Mouse (Mus musculus): Measurements from ENCODE around the gene Topors. TPM values are rescaled to one million over a fixed set of nuclear protein-coding genes. Genes with fewer than 3 reads are reported as not detected.

Gene Topors
- polyA plus RNA-seq, 1 experiment = 6.7 TPM

DNA sequence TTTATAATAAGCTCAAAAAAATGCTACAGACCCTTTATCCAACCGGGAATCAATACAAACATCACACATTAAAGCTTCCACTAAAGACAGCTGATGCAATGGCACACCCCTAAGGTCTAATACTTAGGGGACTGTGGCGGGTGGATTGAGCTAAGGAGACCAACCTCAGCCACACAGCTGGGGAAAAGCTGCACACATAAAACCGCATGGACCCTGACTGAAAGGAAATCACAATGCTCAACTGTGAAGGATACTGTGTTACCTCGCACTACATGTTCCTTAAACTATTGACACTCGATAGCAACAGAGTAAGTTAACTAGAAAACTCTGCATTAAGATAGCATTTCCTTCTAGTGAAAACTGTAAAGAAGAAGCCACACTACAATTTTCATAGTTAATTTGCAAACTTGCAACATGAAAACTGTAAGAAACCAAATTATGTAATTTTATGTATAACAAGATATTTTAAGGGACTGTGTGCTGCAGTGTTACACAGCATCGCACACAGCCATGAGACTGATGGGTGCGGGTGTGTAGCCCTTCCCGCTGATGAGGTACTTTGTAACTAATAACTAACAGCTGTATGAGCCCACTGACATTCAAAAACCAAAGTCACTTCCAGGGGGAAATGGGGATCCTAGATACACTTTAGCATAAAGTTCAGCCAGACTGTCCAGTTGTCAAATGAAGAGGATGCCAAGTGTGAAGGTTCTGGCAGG, 15.1 kb downstream of the Topors start:
- Histone ChIP-seq H3K36me3 (ENCODE audit: control insufficient read depth, insufficient read depth) (no peaks in the 10 kb centered on the region), H3K4me3 (no peak overlapping the region), H3K79me2 (ENCODE audit: control insufficient read depth, insufficient read depth) (no peaks in the 10 kb centered on the region), H3K4me2 (ENCODE audit: low read depth) (no peak overlapping the region), H3ac (ENCODE audit: control insufficient read depth, insufficient read length) (no peak overlapping the region), H3K27me3 (ENCODE audit: control insufficient read depth, insufficient read depth, insufficient read length) (no peaks in the 10 kb centered on the region)
- TF ChIP-seq MAX (IDR thresholded peaks at IDR 0.05; ENCODE audit: low read depth) (no peak), E2F4 (IDR thresholded peaks at IDR 0.05; ENCODE audit: insufficient read depth) (no peak), CEBPB (IDR thresholded peaks at IDR 0.05; ENCODE audit: insufficient read depth, poor library complexity, severe bottlenecking) (no peak), TCF3 (IDR thresholded peaks at IDR 0.05; ENCODE audit: insufficient read length, low read depth) (no peak), POLR2A (IDR thresholded peaks at IDR 0.05; ENCODE audit: insufficient read length, low read depth) (no peak), SRF (IDR thresholded peaks at IDR 0.05; ENCODE audit: control insufficient read depth, insufficient read length, low read depth) (no peak), MYOG (IDR thresholded peaks at IDR 0.05; ENCODE audit: control insufficient read depth in 1 of 3, insufficient read depth in 1 of 3, insufficient read length in 2 of 3, low read depth in 2 of 3) (no peak), REST (IDR thresholded peaks at IDR 0.05; ENCODE audit: insufficient read depth, insufficient read length) (no peak), MYOD1 (IDR thresholded peaks at IDR 0.05; ENCODE audit: control insufficient read depth in 1 of 3, insufficient read length in 2 of 3, low read depth in 2 of 3) (no peak), USF1 (IDR thresholded peaks at IDR 0.05; ENCODE audit: low read depth) (no peak), POLR2AphosphoS2 (IDR thresholded peaks at IDR 0.05; ENCODE audit: insufficient read length, low read depth) (no peak), TCF12 (IDR thresholded peaks at IDR 0.05; ENCODE audit: insufficient read depth, poor library complexity, severe bottlenecking) (no peak)

DNA sequence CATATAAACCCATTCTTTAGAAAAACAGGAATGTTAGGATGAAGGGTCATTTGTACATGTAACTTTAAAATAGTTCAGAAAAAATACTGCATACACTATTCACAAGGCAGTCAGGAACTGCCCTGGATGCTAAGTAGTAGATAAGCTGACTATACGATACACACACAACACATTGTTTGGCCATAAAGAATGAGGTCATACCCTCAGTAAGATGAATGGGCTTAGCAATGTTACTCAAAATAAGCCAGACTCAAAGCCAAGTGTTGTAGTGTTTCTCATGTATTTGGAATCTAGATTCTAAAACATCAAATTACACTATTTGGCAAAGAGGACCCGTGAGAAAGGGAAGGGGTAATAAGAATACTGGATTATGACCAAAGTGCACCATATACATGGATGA, 15.9 kb downstream of the Topors start:
- TF ChIP-seq MYOG (IDR thresholded peaks at IDR 0.05; ENCODE audit: control insufficient read depth in 1 of 3, insufficient read depth in 1 of 3, insufficient read length in 2 of 3, low read depth in 2 of 3) (no peak), POLR2A (IDR thresholded peaks at IDR 0.05; ENCODE audit: insufficient read length, low read depth) (no peak), TCF3 (IDR thresholded peaks at IDR 0.05; ENCODE audit: insufficient read length, low read depth) (no peak), POLR2AphosphoS2 (IDR thresholded peaks at IDR 0.05; ENCODE audit: insufficient read length, low read depth) (no peak), REST (IDR thresholded peaks at IDR 0.05; ENCODE audit: insufficient read depth, insufficient read length) (no peak), MYOD1 (IDR thresholded peaks at IDR 0.05; ENCODE audit: control insufficient read depth in 1 of 3, insufficient read length in 2 of 3, low read depth in 2 of 3) (no peak), CEBPB (IDR thresholded peaks at IDR 0.05; ENCODE audit: insufficient read depth, poor library complexity, severe bottlenecking) (no peak), MAX (IDR thresholded peaks at IDR 0.05; ENCODE audit: low read depth) (no peak), TCF12 (IDR thresholded peaks at IDR 0.05; ENCODE audit: insufficient read depth, poor library complexity, severe bottlenecking) (no peak), USF1 (IDR thresholded peaks at IDR 0.05; ENCODE audit: low read depth) (no peak), E2F4 (IDR thresholded peaks at IDR 0.05; ENCODE audit: insufficient read depth) (no peak), SRF (IDR thresholded peaks at IDR 0.05; ENCODE audit: control insufficient read depth, insufficient read length, low read depth) (no peak)
- no peak overlapping the region for H3ac ChIP-seq (ENCODE audit: control insufficient read depth, insufficient read length)

DNA sequence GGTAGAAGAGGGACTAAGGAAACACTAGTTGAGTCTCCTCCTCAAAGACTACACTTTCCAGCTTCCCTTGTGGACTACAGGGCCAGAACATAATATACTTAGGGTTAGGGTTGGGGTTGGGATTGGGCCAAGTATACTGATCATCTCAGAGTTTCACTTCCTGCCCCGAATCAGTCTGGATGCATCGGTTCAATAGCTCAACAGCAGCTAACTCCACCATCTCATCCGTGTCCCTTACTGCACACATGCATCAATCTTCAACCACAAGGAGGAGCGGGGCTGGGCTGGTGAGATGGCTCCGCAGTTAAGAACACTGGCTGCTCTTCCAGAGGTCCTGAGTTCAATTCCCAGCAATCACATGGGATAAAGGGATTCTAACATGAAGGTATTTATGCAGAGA, 18.7 kb downstream of the Topors start:
- TF ChIP-seq TCF12 (IDR thresholded peaks at IDR 0.05; ENCODE audit: insufficient read depth, poor library complexity, severe bottlenecking) (no peak), POLR2AphosphoS2 (IDR thresholded peaks at IDR 0.05; ENCODE audit: insufficient read length, low read depth) (no peak), MAX (IDR thresholded peaks at IDR 0.05; ENCODE audit: low read depth) (no peak), CEBPB (IDR thresholded peaks at IDR 0.05; ENCODE audit: insufficient read depth, poor library complexity, severe bottlenecking) (no peak), SRF (IDR thresholded peaks at IDR 0.05; ENCODE audit: control insufficient read depth, insufficient read length, low read depth) (no peak), USF1 (IDR thresholded peaks at IDR 0.05; ENCODE audit: low read depth) (no peak), TCF3 (IDR thresholded peaks at IDR 0.05; ENCODE audit: insufficient read length, low read depth) (no peak), POLR2A (IDR thresholded peaks at IDR 0.05; ENCODE audit: insufficient read length, low read depth) (no peak), MYOG (IDR thresholded peaks at IDR 0.05; ENCODE audit: control insufficient read depth in 1 of 3, insufficient read depth in 1 of 3, insufficient read length in 2 of 3, low read depth in 2 of 3) (no peak), E2F4 (IDR thresholded peaks at IDR 0.05; ENCODE audit: insufficient read depth) (no peak), REST (IDR thresholded peaks at IDR 0.05; ENCODE audit: insufficient read depth, insufficient read length) (no peak), MYOD1 (IDR thresholded peaks at IDR 0.05; ENCODE audit: control insufficient read depth in 1 of 3, insufficient read length in 2 of 3, low read depth in 2 of 3) (no peak)
- Histone ChIP-seq H3K27me3 (ENCODE audit: control insufficient read depth, insufficient read depth, insufficient read length) (no peaks in the 10 kb centered on the region), H3K79me2 (ENCODE audit: control insufficient read depth, insufficient read depth) (no peaks in the 10 kb centered on the region), H3K4me3 (no peak overlapping the region), H3ac (ENCODE audit: control insufficient read depth, insufficient read length) (no peak overlapping the region), H3K36me3 (ENCODE audit: control insufficient read depth, insufficient read depth) (no peaks in the 10 kb centered on the region), H3K4me2 (ENCODE audit: low read depth) (no peak overlapping the region)

More for the DNA sequence above, 15.9 kb downstream of the Topors start:
- H3K4me2 ChIP-seq (ENCODE audit: low read depth) = no peak overlapping the region
- H3K4me3 ChIP-seq = no peak overlapping the region
- no peaks in the 10 kb centered on the region for H3K27me3 ChIP-seq (ENCODE audit: control insufficient read depth, insufficient read depth, insufficient read length)
- H3K36me3 ChIP-seq (ENCODE audit: control insufficient read depth, insufficient read depth) = no peaks in the 10 kb centered on the region
- no peaks in the 10 kb centered on the region for H3K79me2 ChIP-seq (ENCODE audit: control insufficient read depth, insufficient read depth)

DNA sequence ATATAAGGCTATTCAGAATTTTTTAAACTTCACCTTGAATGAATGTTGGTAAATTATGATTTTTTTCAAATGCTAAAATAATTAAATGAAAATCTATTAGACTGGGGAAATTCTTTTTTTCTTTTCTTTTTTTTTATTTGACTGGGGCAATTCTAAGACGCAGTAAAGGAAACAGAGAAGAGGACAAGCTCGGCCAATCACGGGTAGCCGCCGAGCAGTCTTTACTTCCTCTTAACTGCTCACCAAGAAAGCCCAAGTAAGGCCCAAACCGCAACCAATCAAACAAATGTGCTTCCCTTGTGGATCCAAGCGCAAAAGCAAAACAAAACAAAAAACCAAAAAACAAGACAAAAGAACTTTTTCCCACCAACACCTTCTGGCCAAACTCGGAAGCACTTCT, 25.6 kb downstream of the Topors start:
- Histone ChIP-seq H3K27me3 (ENCODE audit: control insufficient read depth, insufficient read depth, insufficient read length) (no peaks in the 10 kb centered on the region), H3K4me2 (ENCODE audit: low read depth) (no peak overlapping the region), H3K79me2 (ENCODE audit: control insufficient read depth, insufficient read depth) (no peaks in the 10 kb centered on the region), H3K4me3 (no peak overlapping the region), H3ac (ENCODE audit: control insufficient read depth, insufficient read length) (no peak overlapping the region), H3K36me3 (ENCODE audit: control insufficient read depth, insufficient read depth) (no peaks in the 10 kb centered on the region)
- TF ChIP-seq MYOD1 (IDR thresholded peaks at IDR 0.05; ENCODE audit: control insufficient read depth in 1 of 3, insufficient read length in 2 of 3, low read depth in 2 of 3) (no peak), TCF3 (IDR thresholded peaks at IDR 0.05; ENCODE audit: insufficient read length, low read depth) (no peak), E2F4 (IDR thresholded peaks at IDR 0.05; ENCODE audit: insufficient read depth) (no peak), SRF (IDR thresholded peaks at IDR 0.05; ENCODE audit: control insufficient read depth, insufficient read length, low read depth) (no peak), REST (IDR thresholded peaks at IDR 0.05; ENCODE audit: insufficient read depth, insufficient read length) (no peak)
